Mouse (Mus musculus): ENCODE measurements around the gene Slc6a6. TPM values are rescaled to one million over a fixed set of nuclear protein-coding genes. Genes with fewer than 3 reads are reported as not detected.
A peak's percentile ranks its signal among the peaks of the same experiment; 100 is the strongest.

Gene Slc6a6
- polyA plus RNA-seq, 1 experiment from 2014 or later, result 107 TPM

DNA sequence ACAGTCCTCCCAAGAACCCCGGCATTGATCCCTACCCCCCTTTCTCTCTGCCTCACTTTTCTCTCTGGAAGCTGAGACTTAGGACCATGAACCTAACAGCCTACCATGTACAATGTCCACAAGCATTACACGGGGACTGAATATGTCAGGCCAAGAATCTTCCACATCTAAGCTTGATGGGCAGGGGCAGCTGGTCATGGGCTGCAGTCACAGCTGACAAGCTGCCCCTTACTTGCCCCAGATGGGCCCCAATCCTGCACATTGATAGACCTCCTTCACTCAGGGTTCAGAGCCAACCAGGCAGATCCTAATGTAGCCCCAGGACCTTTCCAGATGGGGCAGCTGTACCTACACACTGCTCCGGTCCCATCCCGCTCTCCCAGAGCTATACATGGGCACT is 112.9 kb downstream of the Slc6a6 start:
- no peaks in the 10 kb centered on the region for H3K9me3 ChIP-seq (ENCODE audit: control insufficient read depth, low read length)
- ATAC-seq, result no peak
- H3K27me3 ChIP-seq (replicated peaks; ENCODE audit: control insufficient read depth, insufficient read depth, low read length), result no peaks in the 10 kb centered on the region
- no peaks in the 10 kb centered on the region; the same call in 1 of the 2 replicates for H3K4me1 ChIP-seq (replicated peaks; ENCODE audit: control insufficient read depth, insufficient read depth, low read length)
- H3K9ac ChIP-seq (replicated peaks; ENCODE audit: low read depth, low read length), result no peak overlapping the region
- 90% methylated on average over 4 of the region's 4 CpGs for WGBS
- H3K4me3 ChIP-seq (replicated peaks; ENCODE audit: low read length), result no peak overlapping the region
- H3K27ac ChIP-seq (ENCODE audit: low read length), result no peak overlapping the region
- H3K4me2 ChIP-seq (ENCODE audit: low read length), result no peak overlapping the region
- H3K36me3 ChIP-seq (ENCODE audit: control insufficient read depth, insufficient read depth), result no peaks in the 10 kb centered on the region

DNA sequence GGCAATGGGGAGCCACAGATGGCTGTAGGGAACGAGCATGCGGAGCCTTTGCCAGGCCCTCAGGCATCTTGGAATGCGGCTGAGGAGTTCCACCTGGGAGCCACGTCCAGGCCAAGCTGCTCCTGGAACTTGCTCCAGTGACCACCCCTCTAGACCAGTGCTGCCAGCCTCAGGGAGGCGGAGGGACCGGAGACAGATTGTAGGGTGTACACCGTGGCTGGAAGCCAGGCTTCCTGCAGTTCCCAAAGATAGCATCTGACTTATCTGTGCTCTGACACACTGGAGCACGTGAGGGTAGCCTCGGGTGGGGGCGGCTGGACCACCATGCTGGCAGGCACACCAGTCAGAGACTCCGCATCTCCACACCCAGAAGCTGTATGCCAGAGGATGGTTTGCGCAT is 114.6 kb downstream of the Slc6a6 start:
- Histone ChIP-seq H3K9ac (replicated peaks; ENCODE audit: low read depth, low read length) (no peak overlapping the region), H3K9me3 (ENCODE audit: control insufficient read depth, low read length) (no peaks in the 10 kb centered on the region), H3K4me2 (ENCODE audit: low read length) (no peak overlapping the region), H3K4me3 (replicated peaks; ENCODE audit: low read length) (no peak overlapping the region), H3K4me1 (replicated peaks; ENCODE audit: control insufficient read depth, insufficient read depth, low read length) (no peaks in the 10 kb centered on the region; the same call in 1 of the 2 replicates), H3K27ac (ENCODE audit: low read length) (no peak overlapping the region), H3K27me3 (replicated peaks; ENCODE audit: control insufficient read depth, insufficient read depth, low read length) (no peaks in the 10 kb centered on the region), H3K36me3 (ENCODE audit: control insufficient read depth, insufficient read depth) (no peaks in the 10 kb centered on the region)
- peak; percentile 31; the same call in 1 of the 2 replicates for ATAC-seq
- 65% methylated on average over 12 of the region's 12 CpGs for WGBS

DNA sequence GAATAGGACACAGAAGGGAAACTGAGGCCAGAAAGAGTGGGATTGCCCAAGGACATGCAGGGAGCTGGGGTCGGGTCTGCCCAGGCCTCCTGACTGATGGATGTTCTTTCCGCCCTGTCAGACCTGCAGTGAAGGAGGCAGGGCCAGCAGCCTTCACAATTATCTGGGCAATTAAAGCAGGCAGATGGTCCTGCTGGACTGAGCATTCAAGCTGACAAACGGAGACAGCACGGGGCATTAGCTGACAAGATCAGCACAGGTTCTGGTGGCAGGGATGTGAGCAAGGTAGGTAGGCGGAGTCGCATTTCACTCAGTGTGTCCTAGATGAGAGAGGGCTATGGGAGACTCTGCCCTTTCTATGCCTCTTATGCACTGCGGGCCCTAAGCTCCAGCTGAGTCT is 120.3 kb downstream of the Slc6a6 start:
- WGBS, result 51% methylated on average over 7 of the region's 7 CpGs
- no peaks in the 10 kb centered on the region for H3K9me3 ChIP-seq (ENCODE audit: control insufficient read depth, low read length)
- H3K9ac ChIP-seq (replicated peaks; ENCODE audit: low read depth, low read length), result no peak overlapping the region
- H3K4me1 ChIP-seq (replicated peaks; ENCODE audit: control insufficient read depth, insufficient read depth, low read length), result peaks cover 16% of the 10 kb centered on the region
- H3K36me3 ChIP-seq (ENCODE audit: control insufficient read depth, insufficient read depth), result no peaks in the 10 kb centered on the region
- H3K4me3 ChIP-seq (replicated peaks; ENCODE audit: low read length), result no peak overlapping the region
- 0 out of 2 replicates have a peak, but pooled peaks cover 2% of the 10 kb centered on the region for H3K27me3 ChIP-seq (replicated peaks; ENCODE audit: control insufficient read depth, insufficient read depth, low read length)
- H3K27ac ChIP-seq (ENCODE audit: low read length), result no peak overlapping the region
- no peak for ATAC-seq
- peak overlapping the region; percentile 42 for H3K4me2 ChIP-seq (ENCODE audit: low read length)

DNA sequence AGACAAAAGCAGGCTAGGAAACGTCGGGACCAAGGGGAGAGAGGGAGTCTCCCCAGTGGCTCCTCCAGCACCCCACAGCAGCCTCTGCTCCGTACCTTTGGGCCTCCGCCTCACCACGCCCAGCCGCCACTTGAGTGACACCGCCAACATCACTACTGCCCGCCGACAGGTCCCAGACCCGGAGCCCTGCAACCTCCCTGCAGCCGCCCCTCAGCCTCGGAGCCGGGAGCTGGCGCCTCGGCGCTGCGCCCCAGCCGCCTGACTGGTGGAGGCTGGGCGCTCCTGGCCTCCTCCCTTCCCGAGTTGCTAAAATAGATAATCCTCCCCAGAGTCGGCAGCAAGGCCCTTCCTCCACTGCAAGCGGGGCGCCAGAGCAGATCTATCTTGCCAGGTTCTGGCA is 123.3 kb downstream of the Slc6a6 start:
- Histone ChIP-seq H3K9ac (replicated peaks; ENCODE audit: low read depth, low read length) (peak overlapping the region; percentile 71), H3K4me2 (ENCODE audit: low read length) (peak overlapping the region; percentile 42), H3K27me3 (replicated peaks; ENCODE audit: control insufficient read depth, insufficient read depth, low read length) (0 out of 2 replicates have a peak, but pooled peaks cover 2% of the 10 kb centered on the region), H3K27ac (ENCODE audit: low read length) (peak overlapping the region; percentile 63), H3K4me1 (replicated peaks; ENCODE audit: control insufficient read depth, insufficient read depth, low read length) (peaks cover 16% of the 10 kb centered on the region), H3K36me3 (ENCODE audit: control insufficient read depth, insufficient read depth) (no peaks in the 10 kb centered on the region), H3K4me3 (replicated peaks; ENCODE audit: low read length) (peak overlapping the region; percentile 49), H3K9me3 (ENCODE audit: control insufficient read depth, low read length) (no peaks in the 10 kb centered on the region)
- WGBS, result under 1% methylated on average over 23 of the region's 23 CpGs
- ATAC-seq, result peak; percentile 74

DNA sequence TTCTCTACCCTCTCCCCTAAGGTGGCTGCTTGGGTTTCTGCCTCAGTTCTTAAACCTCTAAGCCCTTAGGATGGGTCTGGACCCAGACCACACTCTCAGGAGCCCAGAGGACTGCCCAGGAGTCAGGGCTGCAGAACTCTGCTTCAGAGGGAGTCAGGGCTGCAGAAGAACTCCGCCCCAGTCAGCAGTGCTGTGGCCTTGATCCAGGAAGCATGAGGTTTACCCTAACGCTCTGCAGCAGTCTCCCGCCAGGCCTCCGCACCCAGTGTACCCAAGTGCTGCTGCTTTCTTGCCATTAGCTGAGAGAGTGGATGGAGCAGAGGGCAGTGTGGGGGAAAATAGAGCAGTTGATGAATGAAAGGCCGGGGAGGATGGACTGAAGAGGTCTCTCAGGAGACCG is 124.2 kb downstream of the Slc6a6 start:
- Histone ChIP-seq H3K4me2 (ENCODE audit: low read length) (no peak overlapping the region), H3K27me3 (replicated peaks; ENCODE audit: control insufficient read depth, insufficient read depth, low read length) (0 out of 2 replicates have a peak, but pooled peaks cover 2% of the 10 kb centered on the region), H3K4me3 (replicated peaks; ENCODE audit: low read length) (no peak overlapping the region), H3K9me3 (ENCODE audit: control insufficient read depth, low read length) (no peaks in the 10 kb centered on the region), H3K4me1 (replicated peaks; ENCODE audit: control insufficient read depth, insufficient read depth, low read length) (peaks cover 16% of the 10 kb centered on the region), H3K36me3 (ENCODE audit: control insufficient read depth, insufficient read depth) (no peaks in the 10 kb centered on the region), H3K27ac (ENCODE audit: low read length) (no peak overlapping the region), H3K9ac (replicated peaks; ENCODE audit: low read depth, low read length) (no peak overlapping the region)
- ATAC-seq, result no peak
- WGBS, result 58% methylated on average over 6 of the region's 6 CpGs

Other genes with a start within 250 kb of the Slc6a6 start
- gene Chchd4, start 210.5 kb upstream of the Slc6a6 start, polyA plus RNA-seq (2015; fragmentation: Nextera tagmentation; extraction: Ambion mirVana), result 33.7 and 40.4 TPM in 2 replicates
- gene Tmem43, start 210.3 kb upstream of the Slc6a6 start, polyA plus RNA-seq (2015; fragmentation: Nextera tagmentation; extraction: Ambion mirVana), result 60.6 and 63.2 TPM in 2 replicates
- gene Xpc, start 168.2 kb upstream of the Slc6a6 start, polyA plus RNA-seq (2015; fragmentation: Nextera tagmentation; extraction: Ambion mirVana), result 20.1 and 21.3 TPM in 2 replicates
- gene Lsm3, start 168.1 kb upstream of the Slc6a6 start, polyA plus RNA-seq (2015; fragmentation: Nextera tagmentation; extraction: Ambion mirVana), result 162 and 174 TPM in 2 replicates
- 11.4 and 13.6 TPM in 2 replicates for gene Grip2, start 143.2 kb downstream of the Slc6a6 start, polyA plus RNA-seq (2015; fragmentation: Nextera tagmentation; extraction: Ambion mirVana)
- 41.0 and 47.0 TPM in 2 replicates for gene Ccdc174, start 194.0 kb downstream of the Slc6a6 start, polyA plus RNA-seq (2015; fragmentation: Nextera tagmentation; extraction: Ambion mirVana)
- 0.58 and 0.98 TPM in 2 replicates for gene 4930590J08Rik, start 218.8 kb downstream of the Slc6a6 start, polyA plus RNA-seq (2015; fragmentation: Nextera tagmentation; extraction: Ambion mirVana)

Data from forebrain, embryonic 16.5 days (tissue).